Mouse (Mus musculus): ENCODE measurements at regions not wholly inside any gene's neighbourhood (a gene's known extent, or its start where the extent isn't known, plus 50 kb on each side); places are given as distances from the start of the nearest gene placed in this dataset.

- WGBS, result 62% methylated on average over 2 of the region's 2 CpGs
- TF ChIP-seq CTCF (IDR thresholded peaks at IDR 0.05) (no peak), EP300 (IDR thresholded peaks at IDR 0.05; ENCODE audit: insufficient read depth, low read depth, low read length) (no peak), POLR2A (IDR thresholded peaks at IDR 0.05; ENCODE audit: insufficient read depth, low read depth, low read length) (no peak)
- no peaks in the 10 kb centered on the region for H3K4me1 ChIP-seq (ENCODE audit: control insufficient read depth, insufficient read depth, low read length)
- H3K4me3 ChIP-seq, result no peak overlapping the region
- H3K36me3 ChIP-seq (ENCODE audit: control insufficient read depth, insufficient read depth, low read length), result no peaks in the 10 kb centered on the region
- no peaks in the 10 kb centered on the region for H3K27me3 ChIP-seq (ENCODE audit: control insufficient read depth, insufficient read depth, low read length)
- no peak overlapping the region for H3K9ac ChIP-seq (ENCODE audit: low read depth, low read length)
- H3K27ac ChIP-seq, result no peak overlapping the region
- no peaks in the 10 kb centered on the region for H3K79me2 ChIP-seq (replicated peaks; ENCODE audit: control insufficient read depth, insufficient read depth, low read length)
- intact Hi-C loops (cut with DNase I), result no loop called here
- no peak for DNase-seq
Observed at GRCm38 (mm10) chr1:148863582-148863981, 1097.5 kb downstream of the Pla2g4a start.

GRCm38 (mm10) chr1:148852990-148853389, 1108.1 kb downstream of the Pla2g4a start:
- no peaks in the 10 kb centered on the region for H3K27me3 ChIP-seq (ENCODE audit: control insufficient read depth, insufficient read depth, low read length)

GRCm38 (mm10) chr1:148846595-148846994, 1114.5 kb downstream of the Pla2g4a start:
- H3K4me1 ChIP-seq (ENCODE audit: control insufficient read depth, insufficient read depth, low read length), result no peaks in the 10 kb centered on the region
- H3K79me2 ChIP-seq (replicated peaks; ENCODE audit: control insufficient read depth, insufficient read depth, low read length), result no peaks in the 10 kb centered on the region
- H3K4me3 ChIP-seq, result no peak overlapping the region
- intact Hi-C loops (cut with DNase I), result loop anchor here (10.0 kb wide), 1 partner anchor 798 kb away; no protein-coding TSS in a partner anchor
- no peak for DNase-seq
- 78% methylated on average over 2 of the region's 2 CpGs for WGBS
- H3K27me3 ChIP-seq (ENCODE audit: control insufficient read depth, insufficient read depth, low read length), result no peaks in the 10 kb centered on the region
- no peaks in the 10 kb centered on the region for H3K36me3 ChIP-seq (ENCODE audit: control insufficient read depth, insufficient read depth, low read length)
- no peak overlapping the region for H3K9ac ChIP-seq (ENCODE audit: low read depth, low read length)
- no peak overlapping the region for H3K27ac ChIP-seq
- TF ChIP-seq POLR2A (IDR thresholded peaks at IDR 0.05; ENCODE audit: insufficient read depth, low read depth, low read length), result no peak
- TF ChIP-seq EP300 (IDR thresholded peaks at IDR 0.05; ENCODE audit: insufficient read depth, low read depth, low read length), result no peak

More at GRCm38 (mm10) chr1:148852990-148853389, 1108.1 kb downstream of the Pla2g4a start:
- intact Hi-C loops (cut with DNase I), result no loop called here
- H3K79me2 ChIP-seq (replicated peaks; ENCODE audit: control insufficient read depth, insufficient read depth, low read length), result no peaks in the 10 kb centered on the region
- no peaks in the 10 kb centered on the region for H3K4me1 ChIP-seq (ENCODE audit: control insufficient read depth, insufficient read depth, low read length)
- TF ChIP-seq POLR2A (IDR thresholded peaks at IDR 0.05; ENCODE audit: insufficient read depth, low read depth, low read length), result no peak
- no peak for TF ChIP-seq CTCF (IDR thresholded peaks at IDR 0.05)
- TF ChIP-seq EP300 (IDR thresholded peaks at IDR 0.05; ENCODE audit: insufficient read depth, low read depth, low read length), result no peak
- WGBS, result 65% methylated on average over 1 of the region's 1 CpGs
- no peak overlapping the region for H3K27ac ChIP-seq
- DNase-seq, result no peak
- H3K9ac ChIP-seq (ENCODE audit: low read depth, low read length), result no peak overlapping the region
- H3K4me3 ChIP-seq, result no peak overlapping the region
- no peaks in the 10 kb centered on the region for H3K36me3 ChIP-seq (ENCODE audit: control insufficient read depth, insufficient read depth, low read length)

- WGBS, result 51% methylated on average over 3 of the region's 3 CpGs
Observed at GRCm38 (mm10) chr1:148823146-148823545, 1137.9 kb downstream of the Pla2g4a start.

GRCm38 (mm10) chr1:148808707-148809106, 1152.4 kb downstream of the Pla2g4a start:
- intact Hi-C loops (cut with DNase I), result no loop called here
- no peaks in the 10 kb centered on the region for H3K4me1 ChIP-seq (ENCODE audit: control insufficient read depth, insufficient read depth, low read length)
- TF ChIP-seq EP300 (IDR thresholded peaks at IDR 0.05; ENCODE audit: insufficient read depth, low read depth, low read length), result no peak
- TF ChIP-seq POLR2A (IDR thresholded peaks at IDR 0.05; ENCODE audit: insufficient read depth, low read depth, low read length), result no peak
- TF ChIP-seq CTCF (IDR thresholded peaks at IDR 0.05), result no peak
- H3K36me3 ChIP-seq (ENCODE audit: control insufficient read depth, insufficient read depth, low read length), result no peaks in the 10 kb centered on the region
- H3K9ac ChIP-seq (ENCODE audit: low read depth, low read length), result no peak overlapping the region
- H3K27me3 ChIP-seq (ENCODE audit: control insufficient read depth, insufficient read depth, low read length), result no peaks in the 10 kb centered on the region
- H3K27ac ChIP-seq, result no peak overlapping the region
- no peaks in the 10 kb centered on the region for H3K79me2 ChIP-seq (replicated peaks; ENCODE audit: control insufficient read depth, insufficient read depth, low read length)
- no peak for DNase-seq
- no peak overlapping the region for H3K4me3 ChIP-seq

More at GRCm38 (mm10) chr1:148823146-148823545, 1137.9 kb downstream of the Pla2g4a start:
- H3K27me3 ChIP-seq (ENCODE audit: control insufficient read depth, insufficient read depth, low read length), result no peaks in the 10 kb centered on the region
- DNase-seq, result no peak
- intact Hi-C loops (cut with DNase I), result no loop called here
- H3K4me3 ChIP-seq, result no peak overlapping the region
- H3K36me3 ChIP-seq (ENCODE audit: control insufficient read depth, insufficient read depth, low read length), result no peaks in the 10 kb centered on the region
- H3K9ac ChIP-seq (ENCODE audit: low read depth, low read length), result no peak overlapping the region
- H3K27ac ChIP-seq, result no peak overlapping the region
- H3K79me2 ChIP-seq (replicated peaks; ENCODE audit: control insufficient read depth, insufficient read depth, low read length), result no peaks in the 10 kb centered on the region
- TF ChIP-seq CTCF (IDR thresholded peaks at IDR 0.05) (no peak), EP300 (IDR thresholded peaks at IDR 0.05; ENCODE audit: insufficient read depth, low read depth, low read length) (no peak), POLR2A (IDR thresholded peaks at IDR 0.05; ENCODE audit: insufficient read depth, low read depth, low read length) (no peak)
- no peaks in the 10 kb centered on the region for H3K4me1 ChIP-seq (ENCODE audit: control insufficient read depth, insufficient read depth, low read length)

GRCm38 (mm10) chr1:148797110-148797509, 1164.0 kb downstream of the Pla2g4a start:
- intact Hi-C loops (cut with DNase I), result no loop called here
- no peak for DNase-seq
- H3K4me3 ChIP-seq, result no peak overlapping the region
- H3K4me1 ChIP-seq (ENCODE audit: control insufficient read depth, insufficient read depth, low read length), result no peaks in the 10 kb centered on the region
- no peaks in the 10 kb centered on the region for H3K27me3 ChIP-seq (ENCODE audit: control insufficient read depth, insufficient read depth, low read length)
- H3K9ac ChIP-seq (ENCODE audit: low read depth, low read length), result no peak overlapping the region
- TF ChIP-seq POLR2A (IDR thresholded peaks at IDR 0.05; ENCODE audit: insufficient read depth, low read depth, low read length), result no peak
- TF ChIP-seq CTCF (IDR thresholded peaks at IDR 0.05), result no peak
- no peak for TF ChIP-seq EP300 (IDR thresholded peaks at IDR 0.05; ENCODE audit: insufficient read depth, low read depth, low read length)
- no peaks in the 10 kb centered on the region for H3K36me3 ChIP-seq (ENCODE audit: control insufficient read depth, insufficient read depth, low read length)
- no peaks in the 10 kb centered on the region for H3K79me2 ChIP-seq (replicated peaks; ENCODE audit: control insufficient read depth, insufficient read depth, low read length)
- no peak overlapping the region for H3K27ac ChIP-seq
